Mouse (Mus musculus): ENCODE data around the gene Map3k5. TPM values are rescaled to one million over a fixed set of nuclear protein-coding genes. Genes with fewer than 3 reads are reported as not detected.
"Not testable (repeated sequence)": the region's sequence is repeated elsewhere in the genome, so short reads cannot be mapped to it uniquely, and the experiment has no call there.

The Map3k5 gene
- polyA plus RNA-seq, 1 experiment from 2014 or later: 2.5 TPM

GRCm38 (mm10) chr10:19924256-19924655 is 10.0 kb upstream of the Map3k5 start:
- Histone ChIP-seq H3K9me3 (ENCODE audit: control insufficient read depth, low read length) (no peaks in the 10 kb centered on the region), H3K36me3 (ENCODE audit: control insufficient read depth, insufficient read depth, low read length) (no peaks in the 10 kb centered on the region), H3K27ac (replicated peaks; ENCODE audit: low read depth, low read length) (no peak overlapping the region), H3K27me3 (replicated peaks; ENCODE audit: control insufficient read depth, insufficient read depth, low read length) (no peaks in the 10 kb centered on the region), H3K4me2 (ENCODE audit: low read depth, low read length) (no peak overlapping the region), H3K4me3 (ENCODE audit: low read depth, low read length) (no peak overlapping the region), H3K4me1 (ENCODE audit: control insufficient read depth, insufficient read depth, low read length) (no peaks in the 10 kb centered on the region), H3K9ac (ENCODE audit: low read depth, low read length) (no peak overlapping the region)
- ATAC-seq (ENCODE audit: low read depth): no peak
- 70% methylated on average over 2 of the region's 2 CpGs for WGBS
- DNase-seq (ENCODE audit: low spot score): no peak

GRCm38 (mm10) chr10:19926391-19926897 is 7.8 kb upstream of the Map3k5 start:
- not testable (repeated sequence) for H3K27me3 ChIP-seq (replicated peaks; ENCODE audit: control insufficient read depth, insufficient read depth, low read length); H3K4me2 ChIP-seq (ENCODE audit: low read depth, low read length); H3K9me3 ChIP-seq (ENCODE audit: control insufficient read depth, low read length); DNase-seq (ENCODE audit: low spot score); H3K36me3 ChIP-seq (ENCODE audit: control insufficient read depth, insufficient read depth, low read length); H3K9ac ChIP-seq (ENCODE audit: low read depth, low read length); ATAC-seq (ENCODE audit: low read depth); H3K4me1 ChIP-seq (ENCODE audit: control insufficient read depth, insufficient read depth, low read length); H3K27ac ChIP-seq (replicated peaks; ENCODE audit: low read depth, low read length); H3K4me3 ChIP-seq (ENCODE audit: low read depth, low read length)
- WGBS: 87% methylated on average over 4 of the region's 4 CpGs

DNA sequence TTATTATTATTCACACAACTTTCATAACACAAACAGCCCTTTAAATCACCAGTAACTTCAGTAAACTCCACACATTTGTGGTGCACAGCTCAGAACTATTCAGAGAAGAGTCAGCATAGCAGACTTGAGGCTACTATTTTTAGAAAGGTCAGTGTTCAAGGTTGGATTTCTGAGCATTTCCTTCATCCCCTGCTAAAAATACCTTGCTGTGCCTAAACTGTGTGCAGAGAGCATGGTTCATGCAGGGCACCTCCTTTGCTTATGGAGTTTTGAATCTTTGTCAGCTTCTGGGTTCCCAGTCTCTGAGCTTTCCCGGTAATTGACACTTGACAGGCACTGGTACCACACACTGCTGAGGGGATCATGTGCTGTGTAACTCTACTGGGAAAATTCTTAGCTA is 6.1 kb upstream of the Map3k5 start:
- ATAC-seq (ENCODE audit: low read depth): no peak

DNA sequence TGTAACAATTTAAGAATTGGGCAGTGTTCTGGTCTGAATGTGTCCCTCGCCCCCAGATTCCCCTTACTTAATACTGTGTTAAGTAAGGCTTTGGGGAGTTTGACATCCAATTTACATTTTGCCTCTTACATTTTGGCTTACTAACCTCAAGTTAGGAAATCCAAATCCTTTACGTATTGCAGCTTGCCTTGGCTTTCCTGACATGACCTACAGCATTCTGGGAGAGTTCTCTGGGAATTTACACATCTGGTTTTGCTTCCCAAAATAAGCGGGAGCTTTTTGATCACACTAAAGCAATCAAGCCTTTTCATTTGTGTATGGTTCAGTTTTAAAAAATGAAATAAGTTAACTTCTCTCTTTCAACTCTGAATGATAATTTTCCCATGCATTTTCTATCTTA is 1.3 kb upstream of the Map3k5 start:
- DNase-seq (ENCODE audit: low spot score) (no peak), ATAC-seq (ENCODE audit: low read depth) (no peak)
- no peaks in the 10 kb centered on the region; the same call in 1 of the 2 replicates for H3K27me3 ChIP-seq (replicated peaks; ENCODE audit: control insufficient read depth, insufficient read depth, low read length)
- peaks cover 6% of the 10 kb centered on the region; the same call in 1 of the 2 replicates for H3K4me1 ChIP-seq (ENCODE audit: control insufficient read depth, insufficient read depth, low read length)
- H3K27ac ChIP-seq (replicated peaks; ENCODE audit: low read depth, low read length): no peak overlapping the region
- no peaks in the 10 kb centered on the region for H3K9me3 ChIP-seq (ENCODE audit: control insufficient read depth, low read length)
- H3K9ac ChIP-seq (ENCODE audit: low read depth, low read length): no peak overlapping the region
- H3K4me3 ChIP-seq (ENCODE audit: low read depth, low read length): peak overlapping the region; percentile 77
- peak overlapping the region; percentile 81 for H3K4me2 ChIP-seq (ENCODE audit: low read depth, low read length)
- no peaks in the 10 kb centered on the region for H3K36me3 ChIP-seq (ENCODE audit: control insufficient read depth, insufficient read depth, low read length)
- WGBS: 19% methylated on average over 3 of the region's 3 CpGs

More for the DNA sequence above, 6.1 kb upstream of the Map3k5 start:
- 68% methylated on average over 1 of the region's 1 CpGs for WGBS
- Histone ChIP-seq H3K27ac (replicated peaks; ENCODE audit: low read depth, low read length) (no peak overlapping the region), H3K4me3 (ENCODE audit: low read depth, low read length) (no peak overlapping the region), H3K9me3 (ENCODE audit: control insufficient read depth, low read length) (no peaks in the 10 kb centered on the region), H3K27me3 (replicated peaks; ENCODE audit: control insufficient read depth, insufficient read depth, low read length) (no peaks in the 10 kb centered on the region), H3K4me1 (ENCODE audit: control insufficient read depth, insufficient read depth, low read length) (no peaks in the 10 kb centered on the region), H3K4me2 (ENCODE audit: low read depth, low read length) (no peak overlapping the region), H3K36me3 (ENCODE audit: control insufficient read depth, insufficient read depth, low read length) (no peaks in the 10 kb centered on the region), H3K9ac (ENCODE audit: low read depth, low read length) (no peak overlapping the region)
- no peak for DNase-seq (ENCODE audit: low spot score)

GRCm38 (mm10) chr10:19933511-19934383 is 525 bp upstream of the Map3k5 start:
- H3K27me3 ChIP-seq (replicated peaks; ENCODE audit: control insufficient read depth, insufficient read depth, low read length): no peaks in the 10 kb centered on the region; the same call in 1 of the 2 replicates
- under 1% methylated on average over 60 of the region's 97 CpGs for WGBS
- H3K27ac ChIP-seq (replicated peaks; ENCODE audit: low read depth, low read length): peak overlapping the region; percentile 72
- no peaks in the 10 kb centered on the region for H3K36me3 ChIP-seq (ENCODE audit: control insufficient read depth, insufficient read depth, low read length)
- H3K9me3 ChIP-seq (ENCODE audit: control insufficient read depth, low read length): no peaks in the 10 kb centered on the region
- ATAC-seq (ENCODE audit: low read depth) (peak; percentile 88), DNase-seq (ENCODE audit: low spot score) (peak; percentile 84)
- H3K4me1 ChIP-seq (ENCODE audit: control insufficient read depth, insufficient read depth, low read length): peaks cover 7% of the 10 kb centered on the region; the same call in 1 of the 2 replicates
- H3K4me2 ChIP-seq (ENCODE audit: low read depth, low read length): peak overlapping the region; percentile 81
- H3K4me3 ChIP-seq (ENCODE audit: low read depth, low read length): peak overlapping the region; percentile 77
- peak overlapping the region; percentile 72 for H3K9ac ChIP-seq (ENCODE audit: low read depth, low read length)

GRCm38 (mm10) chr10:19935295-19935623 is 987 bp downstream of the Map3k5 start:
- H3K27me3 ChIP-seq (replicated peaks; ENCODE audit: control insufficient read depth, insufficient read depth, low read length): no peaks in the 10 kb centered on the region; the same call in 1 of the 2 replicates
- H3K9ac ChIP-seq (ENCODE audit: low read depth, low read length): peak overlapping the region; percentile 72
- peak overlapping the region; percentile 77 for H3K4me3 ChIP-seq (ENCODE audit: low read depth, low read length)
- H3K9me3 ChIP-seq (ENCODE audit: control insufficient read depth, low read length): no peaks in the 10 kb centered on the region
- no peak overlapping the region for H3K27ac ChIP-seq (replicated peaks; ENCODE audit: low read depth, low read length)
- 6% methylated on average over 10 of the region's 10 CpGs for WGBS
- DNase-seq (ENCODE audit: low spot score): no peak
- ATAC-seq (ENCODE audit: low read depth): no peak
- H3K4me2 ChIP-seq (ENCODE audit: low read depth, low read length): peak overlapping the region; percentile 81
- H3K36me3 ChIP-seq (ENCODE audit: control insufficient read depth, insufficient read depth, low read length): no peaks in the 10 kb centered on the region
- peaks cover 21% of the 10 kb centered on the region for H3K4me1 ChIP-seq (ENCODE audit: control insufficient read depth, insufficient read depth, low read length)

DNA sequence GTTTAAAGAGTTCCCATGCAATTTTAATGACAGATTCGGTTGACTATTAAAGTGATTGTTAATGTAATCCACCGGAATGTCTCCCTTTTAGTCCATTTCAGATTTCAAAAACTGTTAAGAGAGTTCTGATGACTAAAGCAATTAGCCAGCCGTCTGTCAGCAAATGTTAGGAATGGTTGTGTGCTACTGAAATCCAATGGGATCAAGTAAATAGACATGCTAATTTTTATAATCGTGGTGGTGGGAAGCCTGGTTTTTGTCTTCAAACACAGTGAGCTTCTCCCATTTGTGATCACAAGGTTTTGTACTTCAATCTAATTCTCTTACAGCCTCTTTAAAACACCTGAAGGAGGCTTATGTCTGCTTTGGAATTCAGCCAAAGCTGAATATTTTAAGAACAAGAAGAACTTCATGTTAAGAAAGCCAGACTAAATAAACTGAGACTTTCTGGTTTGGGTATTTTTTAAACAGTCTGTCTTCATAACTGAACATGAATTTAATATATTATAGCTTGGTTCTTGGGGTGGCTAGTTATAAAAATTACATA is 1.6 kb downstream of the Map3k5 start:
- H3K4me1 ChIP-seq (ENCODE audit: control insufficient read depth, insufficient read depth, low read length): peaks cover 21% of the 10 kb centered on the region
- no peak overlapping the region for H3K9ac ChIP-seq (ENCODE audit: low read depth, low read length)
- H3K27ac ChIP-seq (replicated peaks; ENCODE audit: low read depth, low read length): no peak overlapping the region
- no peak for ATAC-seq (ENCODE audit: low read depth)
- peak overlapping the region; percentile 77 for H3K4me3 ChIP-seq (ENCODE audit: low read depth, low read length)
- 34% methylated on average over 4 of the region's 4 CpGs for WGBS
- peak overlapping the region; percentile 81 for H3K4me2 ChIP-seq (ENCODE audit: low read depth, low read length)
- no peaks in the 10 kb centered on the region for H3K36me3 ChIP-seq (ENCODE audit: control insufficient read depth, insufficient read depth, low read length)
- peak; percentile 51 for DNase-seq (ENCODE audit: low spot score)
- H3K27me3 ChIP-seq (replicated peaks; ENCODE audit: control insufficient read depth, insufficient read depth, low read length): no peaks in the 10 kb centered on the region; the same call in 1 of the 2 replicates
- H3K9me3 ChIP-seq (ENCODE audit: control insufficient read depth, low read length): no peaks in the 10 kb centered on the region

GRCm38 (mm10) chr10:19936961-19937708 is 2.9 kb downstream of the Map3k5 start:
- Histone ChIP-seq H3K4me2 (ENCODE audit: low read depth, low read length) (peak overlapping the region; percentile 41), H3K27me3 (replicated peaks; ENCODE audit: control insufficient read depth, insufficient read depth, low read length) (no peaks in the 10 kb centered on the region; the same call in 1 of the 2 replicates), H3K9me3 (ENCODE audit: control insufficient read depth, low read length) (no peaks in the 10 kb centered on the region), H3K9ac (ENCODE audit: low read depth, low read length) (no peak overlapping the region), H3K27ac (replicated peaks; ENCODE audit: low read depth, low read length) (0 out of 2 replicates have a peak overlapping the region, but pooled peaks have one; percentile 21), H3K4me1 (ENCODE audit: control insufficient read depth, insufficient read depth, low read length) (peaks cover 25% of the 10 kb centered on the region), H3K36me3 (ENCODE audit: control insufficient read depth, insufficient read depth, low read length) (no peaks in the 10 kb centered on the region), H3K4me3 (ENCODE audit: low read depth, low read length) (no peak overlapping the region)
- ATAC-seq (ENCODE audit: low read depth) (no peak), DNase-seq (ENCODE audit: low spot score) (no peak)
- 68% methylated on average over 9 of the region's 9 CpGs for WGBS
